Mouse (Mus musculus): ENCODE measurements around the gene Ccr10.

DNA sequence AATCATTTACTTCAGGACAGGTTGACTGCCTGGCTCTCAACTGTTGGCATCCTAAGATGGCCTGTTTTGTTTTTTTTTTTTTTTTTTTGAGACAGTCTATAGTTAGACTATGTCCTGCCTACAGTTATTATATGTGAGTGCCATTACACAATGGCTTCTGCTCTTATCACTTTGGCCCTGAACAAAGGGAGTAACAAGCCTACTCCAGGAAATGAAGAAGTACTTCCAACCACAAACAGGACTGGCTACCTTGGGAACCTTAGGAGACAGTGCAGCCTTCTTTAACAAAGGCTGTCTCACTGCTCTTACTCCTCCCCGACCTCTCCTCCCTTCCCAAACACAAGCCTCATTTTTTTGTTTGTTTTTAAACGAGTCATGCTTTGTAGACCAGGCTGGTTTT is 45.6 kb upstream of the Ccr10 start:
- TF ChIP-seq CTCF (IDR thresholded peaks at IDR 0.05), result no peak
- TF ChIP-seq EP300 (IDR thresholded peaks at IDR 0.05), result no peak
